Mouse (Mus musculus): ENCODE results near the gene Fgf22.

DNA sequence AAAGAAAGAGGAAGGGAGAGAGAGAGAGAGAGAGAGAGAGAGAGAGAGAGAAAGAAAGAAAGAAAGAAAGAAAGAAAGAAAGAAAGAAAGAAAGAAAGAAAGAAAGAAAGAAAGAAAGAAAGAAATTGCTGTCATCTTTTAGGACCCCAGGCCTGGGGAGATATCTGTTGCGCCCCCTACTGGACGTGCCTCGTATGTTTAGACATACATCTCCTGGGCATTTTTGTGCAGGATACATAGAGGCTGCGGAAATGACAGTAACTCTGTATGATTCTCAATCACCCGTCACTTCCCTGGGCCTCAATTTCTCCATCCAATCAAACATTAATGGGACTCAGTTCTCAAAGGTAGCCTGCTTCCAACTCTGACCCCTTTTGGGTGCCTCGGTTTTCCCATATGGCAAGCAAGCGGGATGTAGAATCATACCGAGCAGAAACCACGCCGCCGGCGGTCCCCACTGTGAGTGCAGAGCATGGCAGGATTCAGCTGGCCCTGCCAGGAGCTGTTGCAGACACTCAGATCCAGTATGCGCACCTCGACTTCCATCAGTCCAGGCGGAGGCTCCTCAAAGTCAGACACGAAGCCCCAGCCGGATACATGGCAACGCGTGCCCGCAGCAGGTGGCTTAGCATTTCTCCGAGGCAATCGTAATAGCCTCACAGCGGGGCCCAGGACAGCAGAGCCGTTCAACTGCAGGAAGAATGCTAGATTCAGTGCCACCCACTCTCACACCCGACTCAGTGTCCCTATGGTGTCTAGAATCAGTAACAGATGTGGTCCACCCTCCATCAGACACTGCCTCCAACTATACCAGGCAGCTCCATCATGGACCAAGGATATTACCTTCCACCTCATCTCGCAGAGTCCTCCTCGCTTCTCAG, 29.3 kb downstream of the Fgf22 start:
- no peak for TF ChIP-seq E2F4 (IDR thresholded peaks at IDR 0.05; ENCODE audit: insufficient read depth)
- no peak for TF ChIP-seq CEBPB (IDR thresholded peaks at IDR 0.05; ENCODE audit: insufficient read depth, poor library complexity, severe bottlenecking)
- no peak for TF ChIP-seq POLR2A (IDR thresholded peaks at IDR 0.05; ENCODE audit: insufficient read length, low read depth)
- no peak for TF ChIP-seq MAX (IDR thresholded peaks at IDR 0.05; ENCODE audit: low read depth)
- TF ChIP-seq MYOG (IDR thresholded peaks at IDR 0.05; ENCODE audit: control insufficient read depth in 1 of 3, insufficient read depth in 1 of 3, insufficient read length in 2 of 3, low read depth in 2 of 3): no peak
- no peak for TF ChIP-seq POLR2AphosphoS2 (IDR thresholded peaks at IDR 0.05; ENCODE audit: insufficient read length, low read depth)
- no peak for TF ChIP-seq SRF (IDR thresholded peaks at IDR 0.05; ENCODE audit: control insufficient read depth, insufficient read length, low read depth)
- TF ChIP-seq REST (IDR thresholded peaks at IDR 0.05; ENCODE audit: insufficient read depth, insufficient read length): no peak
- no peak for TF ChIP-seq TCF3 (IDR thresholded peaks at IDR 0.05; ENCODE audit: insufficient read length, low read depth)
- no peak for TF ChIP-seq USF1 (IDR thresholded peaks at IDR 0.05; ENCODE audit: low read depth)
- no peak for TF ChIP-seq TCF12 (IDR thresholded peaks at IDR 0.05; ENCODE audit: insufficient read depth, poor library complexity, severe bottlenecking)
- no peak for TF ChIP-seq MYOD1 (IDR thresholded peaks at IDR 0.05; ENCODE audit: control insufficient read depth in 1 of 3, insufficient read length in 2 of 3, low read depth in 2 of 3)
